Mouse (Mus musculus): ENCODE results near the gene Hsd17b13. TPM values are rescaled to one million over a fixed set of nuclear protein-coding genes. Genes with fewer than 3 reads are reported as not detected.

Hsd17b13 gene
- polyA plus RNA-seq, 1 experiment from 2014 or later = not detected

Other genes with a start within 250 kb of the Hsd17b13 start
- gene Klhl8, start 66.2 kb downstream of the Hsd17b13 start, polyA plus RNA-seq (2015; fragmentation: Nextera tagmentation; extraction: Ambion mirVana) = 43.8 and 46.3 TPM in 2 replicates
- 1.1 and 1.8 TPM in 2 replicates for gene Hsd17b11, start 44.5 kb upstream of the Hsd17b13 start, polyA plus RNA-seq (2015; fragmentation: Nextera tagmentation; extraction: Ambion mirVana)
- gene Nudt9, start 68.9 kb upstream of the Hsd17b13 start, polyA plus RNA-seq (2015; fragmentation: Nextera tagmentation; extraction: Ambion mirVana) = 56.6 and 61.3 TPM in 2 replicates
- 0.47 TPM in 1 of 2 replicates, not detected in the other for gene Gm17660, start 100.2 kb upstream of the Hsd17b13 start, polyA plus RNA-seq (2015; fragmentation: Nextera tagmentation; extraction: Ambion mirVana)
- 84.2 and 92.8 TPM in 2 replicates for gene Sparcl1, start 136.3 kb upstream of the Hsd17b13 start, polyA plus RNA-seq (2015; fragmentation: Nextera tagmentation; extraction: Ambion mirVana)
- gene Dspp, start 193.3 kb upstream of the Hsd17b13 start, polyA plus RNA-seq (2015; fragmentation: Nextera tagmentation; extraction: Ambion mirVana) = 0.06 TPM in 1 of 2 replicates, not detected in the other
- gene Dmp1, start 225.2 kb upstream of the Hsd17b13 start, polyA plus RNA-seq (2015; fragmentation: Nextera tagmentation; extraction: Ambion mirVana) = 0.45 and 0.71 TPM in 2 replicates

All from forebrain, embryonic 15.5 days (tissue).